In genomic region chr4:107984282-107984981, GRCm38 (mm10) we compare ENCODE assay signal across 8 mouse cellular contexts. TPM values are rescaled to one million over a fixed set of nuclear protein-coding genes. Genes with fewer than 3 reads are reported as not detected.
A peak's percentile ranks its signal among the peaks of the same experiment; 100 is the strongest.
DNase-seq lines count a peak whose midpoint lies in the region; ATAC-seq lines count a peak whose summit lies in the region.

No protein-coding gene starts in this region.

- intact Hi-C loops in heart, postnatal 14 days (cut with DNase I): no loop called here

- H3K9ac ChIP-seq in embryonic facial prominence, embryonic 14.5 days (ENCODE audit: low read depth, low read length): no peak overlapping the region

- peak; percentile 86 for ATAC-seq in embryonic facial prominence, embryonic 14.5 days (ENCODE audit: low read depth)

- H3K4me2 ChIP-seq in embryonic facial prominence, embryonic 14.5 days (ENCODE audit: low read depth, low read length): no peak overlapping the region

- no peak overlapping the region for H3K4me3 ChIP-seq in embryonic facial prominence, embryonic 14.5 days (ENCODE audit: low read depth, low read length)

- no peaks in the 10 kb centered on the region for H3K27me3 ChIP-seq in embryonic facial prominence, embryonic 14.5 days (replicated peaks; ENCODE audit: control insufficient read depth, insufficient read depth, low read length)

- H3K27ac ChIP-seq in embryonic facial prominence, embryonic 14.5 days (replicated peaks; ENCODE audit: low read depth, low read length): peak overlapping the region; percentile 89

- no peaks in the 10 kb centered on the region for H3K9me3 ChIP-seq in embryonic facial prominence, embryonic 14.5 days (ENCODE audit: control insufficient read depth, low read length)

- WGBS in embryonic facial prominence, embryonic 14.5 days: 36% methylated on average over 7 of the region's 7 CpGs

- no peaks in the 10 kb centered on the region for H3K36me3 ChIP-seq in embryonic facial prominence, embryonic 14.5 days (ENCODE audit: control insufficient read depth, insufficient read depth, low read length)

- DNase-seq in adrenal gland, adult 2 months: peak; percentile 57
- no peak for DNase-seq in adrenal gland, postnatal 25 days
- peak; percentile 93 for DNase-seq in embryonic facial prominence, embryonic 14.5 days (ENCODE audit: low spot score)
- peak; percentile 75 to 81 for DNase-seq in heart, postnatal 14 days
- DNase-seq in layer of hippocampus, postnatal 10 days (ENCODE audit: low spot score in 2 of 2): peak; percentile 43 to 68
- DNase-seq in lung, postnatal 14 days: peak; percentile 69
- DNase-seq in urinary bladder, postnatal 4 days (ENCODE audit: low spot score in 2 of 2): peak; percentile 79 to 84
- no peak for DNase-seq in cerebellum, adult 8-10 months

- H3K4me1 ChIP-seq in embryonic facial prominence, embryonic 14.5 days (ENCODE audit: control insufficient read depth, insufficient read depth, low read length): peaks cover 19% of the 10 kb centered on the region

RNA-seq across cellular contexts. Expression of gene Slc1a7, which starts 16.3 kb away (rescaled TPM):
- total RNA-seq in adrenal gland, adult 2 months (2021): under 1 TPM; 0.20 to 0.48 TPM
- polyA plus RNA-seq in adrenal gland, adult 2 months (2012; rRNA removed): 0.20 and 0.22 TPM in 2 replicates
- total RNA-seq in adrenal gland, postnatal 25 days (2021): 0.58 TPM in 1 of 2 replicates, not detected in the other
- polyA plus RNA-seq in embryonic facial prominence, embryonic 14.5 days (2014; fragmentation: Nextera tagmentation; extraction: Ambion mirVana): 0.17 TPM in 1 of 2 replicates, not detected in the other
- total RNA-seq in heart, postnatal 14 days (2021): under 1 TPM; 0.07 to 0.14 TPM
- under 1 TPM; 0.14 to 0.18 TPM for total RNA-seq in layer of hippocampus, postnatal 10 days (2021)

Comparison
In these comparisons a context has a peak if more than half of its experiments do, and no peak if none do; other contexts are left out.
1. DNase-seq: peak in adrenal gland, adult 2 months (single experiment), embryonic facial prominence, embryonic 14.5 days (single experiment), heart, postnatal 14 days (2 of 2), layer of hippocampus, postnatal 10 days (2 of 2), lung, postnatal 14 days (single experiment) and urinary bladder, postnatal 4 days (2 of 2); none in adrenal gland, postnatal 25 days (single experiment) and cerebellum, adult 8-10 months (single experiment).